In the genomic region with DNA sequence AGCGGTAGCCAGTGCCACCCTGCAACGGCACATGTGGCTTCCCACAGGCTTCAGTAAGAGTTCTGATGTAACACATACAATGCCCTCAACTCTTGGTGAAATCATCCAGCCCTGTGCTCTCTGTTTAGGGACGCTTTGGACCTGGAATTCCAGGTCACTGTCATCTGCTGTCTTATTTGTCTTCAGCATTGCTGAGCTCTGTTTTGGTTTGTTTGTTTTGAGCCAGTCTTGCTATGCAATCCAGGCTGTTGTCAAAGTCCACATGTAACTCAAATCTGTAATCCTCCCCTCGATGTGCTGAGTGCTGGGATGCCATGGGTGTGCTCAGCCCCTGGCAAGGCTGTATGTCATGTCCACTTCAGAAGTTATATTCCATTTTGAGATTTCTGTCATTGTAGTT, we compare ENCODE assay signal across 17 mouse cellular contexts.
"Had no signal": no experiment of that assay in that cellular context is flagged by ENCODE, and none has a peak within 500 bp of the region (broad histone marks: within the 10 kb centered on the region; RNA-seq: fewer than 3 reads in every experiment).

No protein-coding gene starts in this region.

- ATAC-seq: lung, postnatal 0 days; midbrain, embryonic 13.5 days; midbrain, embryonic 15.5 days had no signal

- H3K4me1 ChIP-seq: lung, embryonic 15.5 days; megakaryocyte, embryonic 14.5 days; midbrain, embryonic 13.5 days; midbrain, embryonic 15.5 days; neural tube, embryonic 12.5 days; stomach, embryonic 15.5 days had no signal

- H3K36me3 ChIP-seq: stomach, embryonic 15.5 days had no signal

- H3K4me2 ChIP-seq: lung, embryonic 15.5 days; midbrain, embryonic 11.5 days; midbrain, embryonic 13.5 days; midbrain, embryonic 15.5 days; neural tube, embryonic 12.5 days; stomach, embryonic 15.5 days had no signal

- H3K4me3 ChIP-seq: lung, embryonic 15.5 days; megakaryocyte, embryonic 14.5 days; midbrain, embryonic 13.5 days; midbrain, embryonic 15.5 days; neural tube, embryonic 12.5 days; stomach, embryonic 15.5 days had no signal

- H3K27me3 ChIP-seq: lung, embryonic 15.5 days; megakaryocyte, embryonic 14.5 days; midbrain, embryonic 13.5 days; midbrain, embryonic 15.5 days; neural tube, embryonic 12.5 days; stomach, embryonic 15.5 days had no signal

- H3K9me3 ChIP-seq: lung, embryonic 15.5 days; megakaryocyte, embryonic 14.5 days; midbrain, embryonic 13.5 days; midbrain, embryonic 15.5 days; neural tube, embryonic 12.5 days; stomach, embryonic 15.5 days had no signal

- DNase-seq: lung, adult 2 months; lung, postnatal 14 days; lung, postnatal 36 days; right cerebral cortex, postnatal 14 days; thymus, adult 2 months; thymus, postnatal 25 days; thymus, postnatal 4 days had no signal

- H3K9ac ChIP-seq: lung, embryonic 15.5 days; midbrain, embryonic 13.5 days; midbrain, embryonic 15.5 days; neural tube, embryonic 12.5 days; stomach, embryonic 15.5 days had no signal

- H3K27ac ChIP-seq: lung, embryonic 15.5 days; macrophage; midbrain, embryonic 13.5 days; midbrain, embryonic 15.5 days; neural tube, embryonic 12.5 days; stomach, embryonic 15.5 days; stomach, postnatal 0 days had no signal
